Mouse (Mus musculus) cerebellum, postnatal 25 days (tissue): Measurements from ENCODE around the gene Cebpb.
A peak's percentile ranks its signal among the peaks of the same experiment; 100 is the strongest.

Experiments used
- DNase-seq, 2 experiments: peaks; one replicate each; pipeline ENCODE4 v3.0.0; 2021; ENCODE audit warnings: mixed read lengths in 2 of 2

Gene Cebpb

GRCm38 (mm10) chr2:167691871-167692661, 3.4 kb downstream of the Cebpb start:
- no peak for DNase-seq

DNA sequence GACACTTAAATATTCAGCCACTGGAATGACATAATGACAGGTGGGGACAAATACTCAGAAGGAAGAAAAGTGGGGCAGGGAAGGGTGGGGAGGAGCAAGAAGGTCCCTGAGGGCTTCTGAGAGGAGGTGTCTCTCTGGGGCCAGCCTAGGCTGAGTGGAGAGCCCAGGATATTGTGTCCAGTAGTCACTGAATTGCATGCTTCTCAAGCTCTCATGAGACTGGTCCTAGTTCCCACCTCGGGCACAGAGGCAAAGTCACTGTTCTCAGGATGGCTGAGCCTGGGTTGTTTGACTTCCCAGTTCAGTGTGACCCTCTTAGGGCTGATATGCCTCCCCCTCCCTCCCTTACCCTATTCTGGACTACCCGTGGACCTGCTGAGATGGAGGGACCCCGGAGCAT, 4.1 kb downstream of the Cebpb start:
- no peak for DNase-seq

DNA sequence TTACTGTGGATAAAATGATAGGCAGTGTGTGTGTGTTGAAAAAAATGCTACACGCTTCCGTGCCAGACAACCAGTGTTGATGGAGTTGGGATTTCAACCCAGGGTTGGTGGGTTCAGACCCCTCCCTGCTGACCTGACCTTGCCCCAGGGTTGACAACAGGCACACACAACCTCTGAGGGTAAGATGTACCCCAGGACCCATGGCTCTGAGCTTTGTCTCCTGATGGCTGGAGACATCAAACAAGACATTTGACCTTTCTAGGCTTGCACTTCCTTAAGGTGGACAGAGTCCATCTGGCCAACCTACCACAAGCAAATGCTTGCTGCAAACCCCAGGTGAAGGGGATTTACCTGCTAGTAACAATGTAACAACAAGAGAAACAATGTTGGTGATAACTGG, 4.8 kb downstream of the Cebpb start:
- DNase-seq, result no peak

- DNase-seq, result peak in 1 of 2 experiments; percentile 18
Observed at GRCm38 (mm10) chr2:167694244-167694643, 5.5 kb downstream of the Cebpb start.

DNA sequence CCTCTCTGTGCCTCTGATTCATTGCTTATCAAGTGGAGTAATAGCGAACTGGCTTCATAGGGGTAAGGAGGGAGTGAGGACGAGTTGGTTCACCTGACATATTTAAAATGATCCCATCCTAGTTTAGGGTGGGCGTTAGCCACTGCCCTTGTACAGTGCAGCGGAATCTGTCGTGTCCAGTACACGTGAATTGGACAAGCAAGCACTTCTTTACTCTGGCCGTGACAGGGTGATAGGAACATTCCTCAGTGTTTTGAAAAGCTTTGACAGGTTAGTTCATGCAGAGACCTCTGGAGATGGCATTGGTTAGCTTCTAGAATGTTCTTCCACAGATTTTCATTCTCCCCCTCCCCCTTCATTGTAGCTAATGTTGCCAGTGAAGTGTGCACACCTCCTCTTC, 6.2 kb downstream of the Cebpb start:
- DNase-seq, result no peak

DNA sequence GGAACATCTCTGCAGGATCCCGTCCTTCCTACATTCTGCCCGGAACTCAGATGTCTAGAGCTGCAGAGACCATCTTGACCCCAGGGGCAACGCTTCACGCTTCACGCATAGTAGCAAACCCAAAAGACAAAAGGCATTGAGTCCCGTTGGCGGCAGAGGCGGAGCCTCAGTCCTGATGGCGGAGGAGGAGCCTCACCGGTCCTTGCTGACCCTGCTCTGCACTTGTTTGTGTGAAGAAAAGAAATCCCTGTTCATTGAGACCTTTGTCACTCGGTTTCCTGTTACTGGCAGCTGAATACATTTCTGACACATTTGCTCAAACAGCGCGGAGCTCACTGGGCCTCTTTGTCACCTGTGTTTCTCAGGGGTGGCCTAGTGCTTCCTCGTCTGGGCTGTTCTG, 6.8 kb downstream of the Cebpb start:
- DNase-seq, result no peak

- no peak for DNase-seq
Observed at GRCm38 (mm10) chr2:167696143-167696542, 7.4 kb downstream of the Cebpb start.

- DNase-seq, result no peak
Observed at GRCm38 (mm10) chr2:167697902-167698301, 9.2 kb downstream of the Cebpb start.

DNA sequence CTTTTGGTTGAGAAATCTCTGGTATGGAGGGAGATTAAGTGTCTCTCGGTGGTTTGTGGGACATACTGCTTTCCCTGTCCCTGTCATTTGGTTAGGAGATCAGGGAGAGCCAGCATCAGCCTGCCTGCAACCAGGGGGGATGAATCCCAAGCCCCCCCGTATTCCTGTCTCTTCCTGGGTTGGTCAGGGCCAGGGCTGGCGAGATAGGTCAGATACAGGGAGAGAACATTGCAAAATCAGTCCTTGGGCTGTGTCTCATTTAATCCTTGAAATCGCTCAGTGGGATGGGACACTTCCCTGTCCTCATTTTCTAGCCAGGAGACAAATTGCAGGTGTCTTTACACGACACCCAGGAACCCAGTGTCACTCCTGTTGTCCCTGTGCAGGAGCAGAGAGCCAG, 11.3 kb downstream of the Cebpb start:
- no peak for DNase-seq

DNA sequence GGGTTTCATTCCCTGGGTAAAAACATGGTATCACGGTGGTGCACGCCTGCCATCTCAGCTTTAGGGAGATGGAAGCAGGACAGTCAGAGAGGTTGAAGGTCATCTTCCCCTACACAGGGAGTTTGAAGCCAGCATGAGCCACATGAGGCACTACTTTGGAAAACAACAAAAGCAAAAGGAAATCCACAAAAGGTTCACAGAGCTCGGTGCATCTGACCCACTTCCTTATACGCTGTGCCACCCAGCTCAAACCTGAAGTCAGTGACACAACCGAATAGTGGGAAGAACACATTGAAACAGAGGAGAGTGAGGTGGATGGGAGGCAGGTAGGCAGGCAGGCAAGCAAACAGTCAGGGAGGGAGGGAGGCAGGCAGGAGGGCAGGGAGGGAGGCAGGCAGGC, 12.8 kb downstream of the Cebpb start:
- DNase-seq, result no peak

DNA sequence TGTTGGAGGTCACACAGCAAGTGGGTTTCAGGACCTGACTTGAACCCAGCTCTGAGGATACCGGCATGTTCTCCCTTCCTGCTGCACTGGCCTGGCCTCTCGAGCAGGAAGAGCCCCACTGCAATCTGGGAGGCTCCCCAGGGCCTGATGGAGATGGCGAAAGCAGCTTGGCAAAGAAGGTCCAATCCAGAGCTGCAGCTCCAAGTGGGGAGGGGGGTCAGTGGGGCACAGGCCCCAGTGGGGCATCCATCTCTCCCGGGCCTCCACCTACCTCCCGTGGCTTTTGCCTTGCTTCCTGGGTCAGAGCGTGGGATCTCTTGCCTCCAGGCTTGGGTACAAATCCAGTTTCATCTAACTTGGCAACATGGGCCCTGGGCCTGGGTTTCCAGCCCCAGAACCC, 13.4 kb downstream of the Cebpb start:
- DNase-seq, result no peak

- no peak for DNase-seq
Observed at GRCm38 (mm10) chr2:167704409-167704808, 15.7 kb downstream of the Cebpb start.

- no peak for DNase-seq
Observed at GRCm38 (mm10) chr2:167706183-167706939, 17.6 kb downstream of the Cebpb start.

DNA sequence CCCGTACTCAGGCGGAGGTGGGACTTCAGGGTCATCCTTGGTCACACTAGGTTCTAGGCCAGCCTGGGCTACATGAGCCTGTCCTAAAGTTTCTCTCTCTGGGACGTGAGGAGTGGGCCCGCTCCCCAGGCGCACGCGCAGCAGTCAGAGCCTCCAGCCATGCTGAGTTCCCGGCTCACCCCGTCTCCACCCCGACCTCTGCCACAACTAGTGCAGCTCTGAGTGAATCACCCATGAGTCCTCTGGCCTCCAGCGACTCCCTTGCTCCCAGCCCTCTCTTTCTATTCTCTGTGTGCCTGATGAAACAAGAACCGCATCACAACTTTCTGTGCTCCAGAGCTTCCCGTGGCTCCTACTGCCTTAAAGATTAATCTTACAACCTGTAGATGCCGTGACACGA, 19.7 kb downstream of the Cebpb start:
- DNase-seq, result no peak

- no peak for DNase-seq
Observed at GRCm38 (mm10) chr2:167709969-167710368, 21.3 kb downstream of the Cebpb start.

DNA sequence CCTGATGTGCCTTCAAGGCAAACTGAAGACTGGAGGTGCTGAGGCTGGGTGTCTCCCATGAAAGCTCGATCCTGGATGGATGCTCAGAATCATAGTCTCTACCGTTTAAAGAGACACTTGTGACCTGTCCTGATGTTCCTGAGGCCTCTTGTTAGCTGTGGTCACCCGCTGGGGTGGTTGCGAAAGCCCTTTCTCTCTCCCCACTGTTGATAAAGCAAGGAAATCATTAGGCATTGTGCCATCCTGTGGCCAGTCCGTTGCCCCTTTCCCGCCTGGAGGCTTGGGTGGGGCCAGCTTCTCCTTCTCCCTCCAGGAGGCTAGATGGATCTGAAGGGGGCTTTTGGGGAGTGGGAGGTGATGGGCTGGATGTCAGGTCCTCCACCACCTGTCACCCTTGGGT, 21.9 kb downstream of the Cebpb start:
- no peak for DNase-seq

- DNase-seq, result no peak
Observed at GRCm38 (mm10) chr2:167712872-167713821, 24.4 kb downstream of the Cebpb start.

DNA sequence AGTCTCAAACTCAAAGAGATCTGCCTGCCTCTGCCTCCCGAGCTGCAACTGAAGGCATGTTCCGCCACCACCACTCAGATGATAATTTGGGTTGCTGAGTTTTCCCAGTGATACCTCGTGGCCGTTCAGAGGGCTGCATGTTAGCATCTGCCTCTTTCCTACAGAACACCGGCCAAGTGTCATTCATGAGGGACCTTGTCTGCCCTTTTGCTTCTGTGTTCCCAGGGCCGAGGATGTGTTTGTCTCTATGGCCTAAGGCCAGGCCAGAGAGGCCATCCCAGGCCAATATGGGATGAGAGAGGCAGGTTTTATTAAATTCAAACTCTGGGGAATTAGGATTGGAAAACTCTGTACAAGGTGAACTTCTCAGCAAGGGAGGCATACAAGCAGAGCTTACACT, 25.6 kb downstream of the Cebpb start:
- DNase-seq, result no peak

- no peak for DNase-seq
Observed at GRCm38 (mm10) chr2:167715008-167715407, 26.3 kb downstream of the Cebpb start.

- no peak for DNase-seq
Observed at GRCm38 (mm10) chr2:167717208-167717607, 28.5 kb downstream of the Cebpb start.

DNA sequence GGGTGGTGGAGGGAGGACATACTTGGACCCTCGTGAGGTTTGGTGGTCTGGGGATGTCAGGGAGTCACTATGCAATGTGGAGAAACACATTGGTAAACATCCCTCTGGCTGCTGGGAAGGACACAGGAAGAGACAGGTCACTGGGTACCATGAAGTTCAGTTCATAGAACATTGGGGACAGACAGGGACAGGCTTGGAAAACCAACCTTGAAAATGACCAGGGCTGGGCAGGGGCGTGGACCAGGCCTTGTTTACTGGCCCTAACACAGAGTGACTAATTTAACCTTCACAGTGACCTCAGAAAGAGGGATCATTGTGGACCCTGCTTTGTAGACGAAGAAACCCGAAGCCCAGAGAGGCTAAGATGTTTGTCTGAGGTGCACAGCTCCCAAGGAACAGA, 30.8 kb downstream of the Cebpb start:
- no peak for DNase-seq

DNA sequence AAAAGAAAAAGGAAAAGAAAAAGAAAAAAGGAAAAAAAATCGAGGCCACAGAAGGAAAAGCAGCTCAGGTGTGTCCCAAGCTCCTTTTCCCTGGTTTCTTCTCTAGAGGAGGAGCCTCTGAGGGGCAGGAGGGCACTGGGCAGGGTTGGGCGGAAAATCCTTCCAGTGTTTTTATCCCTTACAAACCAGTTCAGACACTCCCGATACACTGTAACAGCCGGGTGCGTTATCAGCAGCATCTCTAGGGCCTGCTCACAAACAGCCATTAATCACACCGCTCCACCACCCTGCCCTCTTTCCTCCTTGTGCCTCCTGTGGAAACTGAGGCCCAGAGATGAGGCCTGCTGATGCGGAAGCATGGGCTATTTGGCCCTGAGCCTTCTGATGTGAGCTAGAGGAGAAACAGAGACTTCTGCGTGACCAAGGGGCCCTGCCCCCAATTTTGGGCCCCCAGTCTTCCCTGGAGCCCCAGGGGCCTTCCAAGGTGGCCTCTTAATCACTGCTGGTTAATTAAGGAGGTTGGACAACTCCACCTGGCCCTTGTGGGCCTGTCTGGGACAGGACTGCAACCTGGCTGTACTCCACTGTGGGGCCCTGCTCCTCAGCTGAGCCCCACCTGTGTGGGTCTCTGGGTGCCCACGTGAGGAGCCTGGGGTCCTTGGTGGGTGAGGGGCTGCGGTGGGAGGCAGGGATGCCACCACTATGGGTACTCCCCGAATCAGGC, 32.6 kb downstream of the Cebpb start:
- no peak for DNase-seq

GRCm38 (mm10) chr2:167722538-167722937, 33.8 kb downstream of the Cebpb start:
- no peak for DNase-seq
